Mouse (Mus musculus) CH12.LX (cell line): ENCODE measurements at regions not wholly inside any gene's neighbourhood (a gene's known extent, or its start where the extent isn't known, plus 50 kb on each side); places are given as distances from the start of the nearest gene placed in this dataset.

Experiments used
- DNase-seq: peaks from one replicate; pipeline ENCODE4 v3.0.0-alpha.2; 2013; ENCODE audit errors: extremely low read depth
- H3K27ac ChIP-seq: 2 replicates; pipeline ENCODE4 v1.5.1; 2012; ENCODE audit warnings: low read depth, mild to moderate bottlenecking, control low read depth, moderate library complexity; ENCODE audit not compliant: insufficient read depth
- H3K27me3 ChIP-seq: replicated peaks from 2 replicates; pipeline ENCODE3; 2012; ENCODE audit warnings: inconsistent platforms
- H3K36me3 ChIP-seq, 2 experiments: replicated peaks in 1 of 2; 2 replicates each; pipeline versions ENCODE3 to v1.6.1; 2012; ENCODE audit warnings: inconsistent platforms in 1 of 2, low read length in 1 of 2, mild to moderate bottlenecking in 1 of 2, mixed read lengths in 1 of 2, moderate library complexity in 1 of 2; ENCODE audit not compliant: control insufficient read depth in 1 of 2, insufficient read depth in 1 of 2
- H3K4me1 ChIP-seq, 2 experiments: 2 replicates each; pipeline ENCODE4 v1.6.1; 2012; ENCODE audit warnings: inconsistent platforms in 1 of 2, moderate library complexity in 1 of 2; ENCODE audit not compliant: insufficient read depth in 2 of 2, control insufficient read depth in 1 of 2
- H3K4me2 ChIP-seq: 2 replicates; pipeline ENCODE4 v1.6.1; 2012; ENCODE audit warnings: low read depth, mild to moderate bottlenecking, control low read depth; ENCODE audit not compliant: poor library complexity, insufficient read depth, severe bottlenecking
- H3K4me3 ChIP-seq, 3 experiments: fragments of 150-350 bp in 1 of 3; sonication (generic) in 1 of 3; replicated peaks in 1 of 3; 2 replicates each; pipeline versions ENCODE3 to v1.5.1; 2011 to 2012; ENCODE audit warnings: low read depth in 2 of 3, low read length in 2 of 3, mild to moderate bottlenecking in 2 of 3, moderate library complexity in 2 of 3, control low read depth in 1 of 3, improper control_type of control experiment in 1 of 3, inconsistent platforms in 1 of 3, mixed read lengths in 1 of 3; ENCODE audit not compliant: poor library complexity in 1 of 3
- H3K79me2 ChIP-seq: replicated peaks from 2 replicates; pipeline ENCODE4 v1.6.1; 2012; ENCODE audit warnings: mild to moderate bottlenecking, moderate library complexity; ENCODE audit not compliant: control insufficient read depth, poor library complexity, insufficient read depth, severe bottlenecking; ENCODE audit errors: extremely low read depth
- H3K9ac ChIP-seq: 2 replicates; pipeline ENCODE4 v1.6.1; 2012; ENCODE audit warnings: low read depth, mild to moderate bottlenecking, control low read depth, moderate library complexity; ENCODE audit not compliant: insufficient read depth
- H3K9me3 ChIP-seq: replicated peaks from 2 replicates; pipeline ENCODE3; 2012; ENCODE audit warnings: low read length, inconsistent platforms, mixed read lengths
- BHLHE40 ChIP-seq: IDR thresholded peaks from 2 replicates; pipeline ENCODE4 v1.6.1; 2011; ENCODE audit warnings: mild to moderate bottlenecking, low read depth, low read length, improper control_type of control experiment
- CHD1 ChIP-seq: IDR thresholded peaks from 2 replicates; pipeline ENCODE4 v1.6.1; 2012; ENCODE audit warnings: low read depth, low read length, improper control_type of control experiment, inconsistent platforms
- E2F4 ChIP-seq: IDR thresholded peaks from 2 replicates; pipeline ENCODE4 v1.6.1; 2011; ENCODE audit warnings: low read depth, low read length, improper control_type of control experiment; ENCODE audit not compliant: insufficient replicate concordance
- ELF1 ChIP-seq: IDR thresholded peaks from 2 replicates; pipeline ENCODE4 v1.6.1; 2014; ENCODE audit warnings: low read depth, mild to moderate bottlenecking, inconsistent platforms, low read length, improper control_type of control experiment
- EP300 ChIP-seq: IDR thresholded peaks from 2 replicates; pipeline ENCODE4 v1.6.1; 2011; ENCODE audit warnings: low read length, improper control_type of control experiment
- ETS1 ChIP-seq: conservative IDR thresholded peaks from 2 replicates; pipeline ENCODE4 v1.6.1; 2012; ENCODE audit warnings: low read depth, mild to moderate bottlenecking, inconsistent platforms, low read length, improper control_type of control experiment, moderate library complexity
- IRF4 ChIP-seq: IDR thresholded peaks from 2 replicates; pipeline ENCODE4 v1.6.1; 2014; ENCODE audit warnings: low read depth, mild to moderate bottlenecking, inconsistent platforms, low read length, improper control_type of control experiment
- JUND ChIP-seq: conservative IDR thresholded peaks from 2 replicates; pipeline ENCODE4 v1.6.1; 2011; ENCODE audit warnings: low read depth, low read length, improper control_type of control experiment
- KAT2A ChIP-seq: IDR thresholded peaks from 2 replicates; pipeline ENCODE4 v1.6.1; 2012; ENCODE audit warnings: low read length, improper control_type of control experiment, inconsistent platforms; ENCODE audit not compliant: insufficient replicate concordance
- MAFK ChIP-seq: IDR thresholded peaks from 2 replicates; pipeline ENCODE4 v1.6.1; 2011; ENCODE audit warnings: low read length, improper control_type of control experiment; ENCODE audit not compliant: insufficient replicate concordance
- MAX ChIP-seq: IDR thresholded peaks from 2 replicates; pipeline ENCODE4 v1.6.1; 2011; ENCODE audit warnings: low read length, improper control_type of control experiment
- MAZ ChIP-seq: IDR thresholded peaks from 2 replicates; pipeline ENCODE4 v1.6.1; 2012; ENCODE audit warnings: low read depth, mild to moderate bottlenecking, inconsistent platforms, low read length, improper control_type of control experiment, moderate library complexity
- MXI1 ChIP-seq: IDR thresholded peaks from 2 replicates; pipeline ENCODE4 v1.6.1; 2011; ENCODE audit warnings: mild to moderate bottlenecking, low read depth, low read length, improper control_type of control experiment
- NELFE ChIP-seq: IDR thresholded peaks from 2 replicates; pipeline ENCODE4 v1.6.1; 2011; ENCODE audit warnings: low read depth, low read length, improper control_type of control experiment
- PAX5 ChIP-seq: IDR thresholded peaks from 2 replicates; pipeline ENCODE4 v1.6.1; 2012; ENCODE audit warnings: low read length, inconsistent platforms, mixed read lengths
- POLR2AphosphoS2 ChIP-seq: IDR thresholded peaks from 2 replicates; pipeline ENCODE4 v1.6.1; 2011; ENCODE audit warnings: low read depth, low read length, improper control_type of control experiment
- RAD21 ChIP-seq: IDR thresholded peaks from 2 replicates; pipeline ENCODE4 v1.6.1; 2011; ENCODE audit warnings: low read depth, mild to moderate bottlenecking, low read length, improper control_type of control experiment, moderate library complexity
- RCOR1 ChIP-seq: conservative IDR thresholded peaks from 2 replicates; pipeline ENCODE4 v1.6.1; 2012; ENCODE audit warnings: low read depth, mild to moderate bottlenecking, inconsistent platforms, low read length, improper control_type of control experiment
- SIN3A ChIP-seq: IDR thresholded peaks from 2 replicates; pipeline ENCODE4 v1.6.1; 2012; ENCODE audit warnings: low read length, improper control_type of control experiment, inconsistent platforms
- SMC3 ChIP-seq: IDR thresholded peaks from 2 replicates; pipeline ENCODE4 v1.6.1; 2011; ENCODE audit warnings: low read depth, low read length, improper control_type of control experiment
- USF2 ChIP-seq: conservative IDR thresholded peaks from 2 replicates; pipeline ENCODE4 v1.6.1; 2011; ENCODE audit warnings: low read depth, low read length, improper control_type of control experiment
- ZC3H11A ChIP-seq: IDR thresholded peaks from 2 replicates; pipeline ENCODE4 v1.6.1; 2012; ENCODE audit warnings: low read depth, mild to moderate bottlenecking, inconsistent platforms, low read length, improper control_type of control experiment
- ZKSCAN1 ChIP-seq: IDR thresholded peaks from 2 replicates; pipeline ENCODE4 v1.6.1; 2012; ENCODE audit warnings: low read depth, inconsistent platforms, low read length, improper control_type of control experiment, borderline replicate concordance
- ZNF384 ChIP-seq: IDR thresholded peaks from 2 replicates; pipeline ENCODE4 v1.6.1; 2012; ENCODE audit warnings: low read depth, low read length, improper control_type of control experiment, inconsistent platforms
- dilution Hi-C: fragments of 300-500 bp; cut with MboI; formaldehyde crosslinking; loops from 2 replicates; pipeline ENCODE4 v1.14.3; 2020; ENCODE audit warnings: low sequenced_read_pairs; ENCODE audit not compliant: extremely low pct_unique_long_range_greater_than_20kb, extremely low pct_ligation_motif_present
- in situ Hi-C: fragments of 300-500 bp; cut with MboI; formaldehyde crosslinking; loops from 3 replicates; pipeline ENCODE4 v1.14.3; 2019; ENCODE audit warnings: low sequenced_read_pairs, low pct_ligation_motif_present, low pct_unique_long_range_greater_than_20kb, mixed read lengths

DNA sequence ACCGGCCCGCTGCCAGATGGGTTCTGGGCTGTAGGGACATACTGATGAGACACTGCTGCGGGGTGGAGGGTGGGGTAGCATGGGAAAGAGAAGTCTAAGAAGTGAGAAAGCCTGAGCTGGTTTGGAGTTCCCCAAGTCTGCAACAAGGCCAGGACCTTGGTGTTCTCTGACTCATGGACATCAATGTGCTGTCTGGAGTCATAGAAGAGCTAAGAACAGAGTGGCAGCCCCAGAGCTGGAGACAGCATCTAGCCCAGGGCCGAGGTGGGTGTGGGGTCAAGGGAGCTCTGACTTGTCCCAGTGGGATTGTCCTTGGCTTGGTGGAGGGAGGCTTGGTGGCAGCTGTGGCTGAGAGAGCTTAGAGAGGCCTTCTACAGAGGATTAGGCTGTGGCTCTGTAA, 600.4 kb upstream of the Klhl29 start:
- peaks cover 38% of the 10 kb centered on the region for H3K9me3 ChIP-seq
- no peaks in the 10 kb centered on the region for H3K36me3 ChIP-seq
- no peak overlapping the region for H3K27ac ChIP-seq
- DNase-seq, result no peak
- no peak for TF ChIP-seq MAZ
- no peak for TF ChIP-seq IRF4
- TF ChIP-seq USF2, result no peak
- no peak for TF ChIP-seq E2F4
- TF ChIP-seq CHD1, result no peak
- TF ChIP-seq ETS1, result no peak
- no peak for TF ChIP-seq KAT2A
- no peak for TF ChIP-seq SIN3A
- TF ChIP-seq EP300, result no peak
- TF ChIP-seq MAX, result no peak
- no peak for TF ChIP-seq RCOR1
- TF ChIP-seq ELF1, result no peak
- TF ChIP-seq NELFE, result no peak
- no peak for TF ChIP-seq JUND
- no peaks in the 10 kb centered on the region for H3K4me1 ChIP-seq
- H3K27me3 ChIP-seq, result no peaks in the 10 kb centered on the region
- H3K4me3 ChIP-seq, result no peak overlapping the region
- in situ Hi-C loops, result no loop called here
- H3K4me2 ChIP-seq, result no peak overlapping the region
- H3K9ac ChIP-seq, result no peak overlapping the region
- dilution Hi-C loops, result no loop called here
- H3K79me2 ChIP-seq, result no peaks in the 10 kb centered on the region

DNA sequence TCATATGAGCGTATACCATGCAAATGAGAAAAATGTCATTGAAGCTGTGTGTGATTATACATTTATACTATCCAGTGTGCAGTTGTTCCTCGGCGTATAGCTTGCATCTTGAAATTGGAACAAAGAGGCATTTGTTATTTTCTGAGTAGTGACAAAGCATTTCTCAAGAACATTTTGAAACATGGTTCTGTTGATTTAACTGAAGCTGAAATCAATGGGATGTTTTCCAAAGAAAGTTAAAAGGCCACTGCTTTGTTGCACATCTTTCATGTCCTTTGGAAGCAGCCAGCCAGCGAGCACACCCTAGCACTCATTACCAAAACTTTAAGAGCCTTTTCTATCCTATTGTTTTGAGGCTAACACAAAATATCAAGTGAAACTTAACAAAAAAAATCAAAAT, 594.1 kb upstream of the Klhl29 start:
- dilution Hi-C loops, result no loop called here
- no peak overlapping the region for H3K9ac ChIP-seq
- in situ Hi-C loops, result no loop called here
- TF ChIP-seq ZKSCAN1 (no peak), CHD1 (no peak), IRF4 (no peak), PAX5 (no peak), ZC3H11A (no peak), SIN3A (no peak), POLR2AphosphoS2 (no peak), NELFE (no peak), KAT2A (no peak), JUND (no peak), SMC3 (no peak), EP300 (no peak), MAFK (no peak), RCOR1 (no peak), MXI1 (no peak), MAZ (no peak), BHLHE40 (no peak), RAD21 (no peak), E2F4 (no peak), ZNF384 (no peak)
- no peaks in the 10 kb centered on the region for H3K36me3 ChIP-seq
- no peaks in the 10 kb centered on the region for H3K27me3 ChIP-seq
- DNase-seq, result no peak
- no peak overlapping the region for H3K4me2 ChIP-seq
- peaks cover 23% of the 10 kb centered on the region for H3K9me3 ChIP-seq
- H3K4me1 ChIP-seq, result no peaks in the 10 kb centered on the region
- H3K27ac ChIP-seq, result no peak overlapping the region
- H3K4me3 ChIP-seq, result no peak overlapping the region
- H3K79me2 ChIP-seq, result no peaks in the 10 kb centered on the region
